Mouse (Mus musculus) small intestine, adult 2 months (tissue): ENCODE measurements around the gene Arnt.

Experiments used
- CTCF ChIP-seq: fragments of 200-500 bp; IDR thresholded peaks from 2 replicates; pipeline ENCODE4 v1.5.1; 2012; ENCODE audit warnings: low read depth, mild to moderate bottlenecking, control low read depth, inconsistent platforms, low read length, moderate library complexity, mixed read lengths; ENCODE audit not compliant: insufficient replicate concordance, insufficient read length; ENCODE audit errors: extremely low read depth
- POLR2A ChIP-seq: fragments of 200-500 bp; IDR thresholded peaks from 2 replicates; pipeline ENCODE4 v1.6.1; 2012; ENCODE audit warnings: low read depth, mild to moderate bottlenecking, control low read depth, inconsistent platforms, low read length, moderate library complexity

DNA sequence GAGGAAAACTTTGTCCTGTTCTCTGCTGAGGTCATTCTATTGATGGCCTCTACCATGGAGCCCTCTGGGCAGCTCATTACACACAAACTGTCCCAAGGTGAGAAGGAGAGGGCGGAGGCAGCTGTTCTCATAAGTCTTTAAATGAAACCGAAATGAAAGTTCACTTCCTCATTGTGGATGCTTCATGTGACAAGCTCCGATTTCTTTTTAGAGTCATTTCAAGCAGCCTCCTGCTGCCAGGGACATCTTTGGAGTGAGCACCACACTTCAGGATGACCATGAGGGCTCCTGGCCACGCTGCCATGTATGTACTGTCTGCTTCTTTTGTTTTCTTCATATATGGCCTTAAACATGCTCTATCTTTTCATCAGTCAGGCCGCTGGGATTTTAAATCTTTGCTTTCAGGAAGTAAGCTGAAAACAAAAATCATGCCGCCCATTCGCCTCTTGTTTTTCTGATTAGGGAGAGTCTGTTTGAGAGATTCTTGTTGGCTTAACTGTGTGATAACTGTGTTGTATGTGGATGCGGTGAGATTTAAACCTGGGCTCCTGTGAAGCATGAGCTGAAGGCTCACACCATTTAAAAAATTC is 92.5 kb downstream of the Arnt start, which contains the start of gene Ctss:
- TF ChIP-seq POLR2A (peak; percentile 46; the same call in 1 of the 2 replicates), CTCF (no peak)
